Mouse (Mus musculus): ENCODE measurements at regions not wholly inside any gene's neighbourhood (a gene's known extent, or its start where the extent isn't known, plus 50 kb on each side); places are given as distances from the start of the nearest gene placed in this dataset.
"Not testable (repeated sequence)": the region's sequence is repeated elsewhere in the genome, so short reads cannot be mapped to it uniquely, and the experiment has no call there.

- no peak for DNase-seq (ENCODE audit: low read depth, low spot score)
Measured at GRCm38 (mm10) chr10:57291596-57291995, 194.6 kb upstream of the Hsf2 start.

GRCm38 (mm10) chr10:57313799-57314198, 172.4 kb upstream of the Hsf2 start:
- no peak for DNase-seq (ENCODE audit: low read depth, low spot score)

DNA sequence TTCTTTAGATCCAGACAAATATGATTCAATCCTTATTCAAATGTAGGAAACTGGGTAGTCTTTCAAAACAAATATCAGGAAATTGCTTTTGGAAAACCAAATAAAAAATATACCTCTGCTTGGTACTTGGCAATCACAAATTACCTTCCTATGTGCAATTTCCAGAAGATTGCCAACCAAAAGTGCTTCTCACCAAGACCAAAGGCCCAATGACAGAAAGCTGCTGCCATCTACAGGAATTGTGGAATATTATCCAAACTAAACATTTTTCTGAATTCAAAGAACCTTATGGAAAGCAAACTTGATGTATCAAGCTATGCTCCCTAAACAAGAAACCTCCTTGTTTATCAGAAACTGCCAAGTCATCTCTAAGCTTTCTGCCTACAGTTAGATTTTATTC, 169.1 kb upstream of the Hsf2 start:
- peak; percentile 9 for DNase-seq (ENCODE audit: low read depth, low spot score)

DNA sequence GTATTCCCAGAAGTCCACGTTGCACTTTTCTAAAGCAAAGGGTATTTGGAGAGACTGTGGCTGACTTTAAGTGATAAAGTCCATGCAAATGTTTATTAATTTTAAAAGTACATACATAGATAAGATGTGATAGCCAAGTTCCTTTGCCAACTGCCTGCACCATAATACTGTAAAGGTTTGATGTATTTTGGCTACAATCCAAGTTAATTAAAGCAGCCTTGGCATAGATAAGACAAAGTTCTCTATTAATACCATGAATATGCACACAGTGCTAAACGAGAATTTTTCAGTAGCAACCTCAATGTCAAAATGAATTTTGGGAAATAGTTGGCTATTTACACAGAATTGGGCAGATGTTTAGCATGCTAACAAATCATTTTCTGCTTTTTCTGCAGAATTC, 167.0 kb upstream of the Hsf2 start:
- DNase-seq (ENCODE audit: low read depth, low spot score), result no peak

GRCm38 (mm10) chr10:57322717-57323424, 163.3 kb upstream of the Hsf2 start:
- DNase-seq (ENCODE audit: low read depth, low spot score), result no peak

- no peak for DNase-seq (ENCODE audit: low read depth, low spot score)
Measured at GRCm38 (mm10) chr10:57324226-57324625, 162.0 kb upstream of the Hsf2 start.

DNA sequence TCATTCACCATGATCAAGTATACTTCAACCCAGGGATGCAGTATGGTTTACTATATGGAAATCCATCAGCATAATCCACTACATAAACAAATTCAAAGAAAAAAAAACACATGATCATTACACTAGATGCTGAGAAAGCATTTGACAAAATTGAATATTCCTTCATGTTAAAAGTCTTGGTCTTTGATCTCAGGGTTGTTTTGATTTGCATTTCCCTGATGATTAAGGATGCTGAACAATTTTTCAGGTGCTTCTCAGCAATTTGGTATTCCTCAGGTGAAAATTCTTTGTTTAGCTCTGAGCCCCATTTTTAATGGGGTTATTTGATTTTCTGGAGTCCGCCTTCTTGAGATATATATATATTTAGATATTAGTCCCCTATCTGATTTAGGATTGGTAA, 123.4 kb upstream of the Hsf2 start:
- DNase-seq (ENCODE audit: low read depth, low spot score), result not testable (repeated sequence)
